Mouse (Mus musculus): ENCODE measurements around the gene Gm7137. TPM values are rescaled to one million over a fixed set of nuclear protein-coding genes. Genes with fewer than 3 reads are reported as not detected.
"Not testable (repeated sequence)": the region's sequence is repeated elsewhere in the genome, so short reads cannot be mapped to it uniquely, and the experiment has no call there.

Gene Gm7137
- polyA plus RNA-seq, 1 experiment: not detected

DNA sequence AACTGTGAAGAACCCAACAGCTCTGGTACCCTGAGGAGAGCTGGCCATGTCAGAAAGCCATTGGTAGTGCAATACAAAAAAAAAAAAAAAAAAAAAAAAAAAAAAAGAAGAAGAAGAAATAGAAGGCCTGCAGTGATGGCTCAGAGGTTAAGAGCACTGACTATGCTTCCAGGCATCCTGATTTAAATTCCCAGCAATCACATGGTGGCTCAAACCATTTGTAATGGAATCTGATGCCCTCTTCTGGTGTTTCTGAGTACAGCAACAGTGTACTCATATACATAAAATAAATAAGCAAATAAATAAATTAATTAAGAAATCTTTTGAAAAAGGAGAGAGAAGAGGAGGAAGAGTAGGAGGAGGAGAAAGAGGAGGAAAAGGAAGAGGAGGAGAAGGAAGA lies 34.6 kb downstream of the Gm7137 start:
- no peak overlapping the region for H3K4me3 ChIP-seq (ENCODE audit: insufficient read depth, poor library complexity, severe bottlenecking)

DNA sequence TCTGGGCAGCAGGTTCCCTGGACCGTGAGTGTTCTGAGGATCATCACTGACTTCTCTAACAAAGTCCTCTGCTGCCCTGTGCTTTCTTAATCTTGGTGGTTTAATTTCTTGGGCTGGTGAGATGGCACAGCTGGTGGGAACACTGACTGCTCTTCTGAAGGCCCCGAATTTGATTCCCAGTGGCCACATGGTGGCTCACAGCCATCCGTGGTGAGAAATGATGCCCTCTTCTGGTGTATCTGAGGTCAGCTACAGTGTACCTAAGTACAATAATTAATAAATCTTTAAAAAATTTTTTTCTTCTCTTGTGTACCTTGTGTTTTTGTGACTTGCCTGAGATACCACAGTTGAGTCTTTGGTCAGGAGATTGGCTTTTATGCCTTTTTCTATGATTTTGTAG lies 35.7 kb downstream of the Gm7137 start:
- H3ac ChIP-seq (ENCODE audit: control insufficient read depth, insufficient read length, low read depth); H3K79me2 ChIP-seq (ENCODE audit: control insufficient read depth, insufficient read depth); H3K4me3 ChIP-seq (ENCODE audit: insufficient read depth, poor library complexity, severe bottlenecking); H3K27me3 ChIP-seq (ENCODE audit: control insufficient read depth, insufficient read depth, insufficient read length); H3K36me3 ChIP-seq (ENCODE audit: control insufficient read depth, insufficient read depth); H3K79me3 ChIP-seq (ENCODE audit: low read depth): not testable (repeated sequence)

More for the DNA sequence above, 34.6 kb downstream of the Gm7137 start:
- H3K36me3 ChIP-seq (ENCODE audit: control insufficient read depth, insufficient read depth): no peaks in the 10 kb centered on the region
- H3K79me3 ChIP-seq (ENCODE audit: low read depth): no peaks in the 10 kb centered on the region
- no peak overlapping the region for H3ac ChIP-seq (ENCODE audit: control insufficient read depth, insufficient read length, low read depth)
- no peaks in the 10 kb centered on the region for H3K79me2 ChIP-seq (ENCODE audit: control insufficient read depth, insufficient read depth)
- H3K27me3 ChIP-seq (ENCODE audit: control insufficient read depth, insufficient read depth, insufficient read length): no peaks in the 10 kb centered on the region
- TF ChIP-seq MYOD1 (IDR thresholded peaks at IDR 0.05; ENCODE audit: control insufficient read depth, insufficient read length, low read depth) (no peak), CEBPB (IDR thresholded peaks at IDR 0.05; ENCODE audit: low read depth) (no peak), USF1 (IDR thresholded peaks at IDR 0.05; ENCODE audit: low read depth) (no peak), FOSL1 (IDR thresholded peaks at IDR 0.05; ENCODE audit: insufficient read depth, low read length, poor library complexity, severe bottlenecking) (no peak), CTCF (IDR thresholded peaks at IDR 0.05; ENCODE audit: control insufficient read depth, insufficient read depth, insufficient read length) (no peak), MAX (IDR thresholded peaks at IDR 0.05) (no peak)

DNA sequence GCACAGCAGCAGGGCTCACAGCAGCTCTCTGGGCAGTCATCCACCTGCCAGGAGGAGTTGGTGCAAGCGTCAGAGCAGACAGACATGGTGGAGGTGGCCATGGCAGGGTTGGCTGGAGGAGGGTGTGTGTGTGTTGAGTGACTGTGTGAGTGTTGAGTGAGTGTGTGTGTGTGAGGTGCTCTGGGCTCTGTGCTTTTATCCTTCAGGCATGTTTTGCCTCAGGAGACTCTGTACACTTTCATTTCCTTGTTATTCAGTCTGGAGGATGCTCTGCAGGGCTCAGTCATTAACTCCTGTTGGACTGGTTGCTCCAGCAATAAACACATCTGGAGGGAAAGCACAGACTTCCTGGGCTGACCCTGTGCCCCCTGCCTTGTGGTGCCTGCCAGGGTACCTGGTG lies 36.7 kb downstream of the Gm7137 start, which contains the start of gene Gm9736:
Gm9736 (minus strand) TSS at position 101 of the 400 bp plus-strand sequence.
- H3K79me2 ChIP-seq (ENCODE audit: control insufficient read depth, insufficient read depth); H3ac ChIP-seq (ENCODE audit: control insufficient read depth, insufficient read length, low read depth); H3K79me3 ChIP-seq (ENCODE audit: low read depth); H3K36me3 ChIP-seq (ENCODE audit: control insufficient read depth, insufficient read depth); H3K27me3 ChIP-seq (ENCODE audit: control insufficient read depth, insufficient read depth, insufficient read length); H3K4me3 ChIP-seq (ENCODE audit: insufficient read depth, poor library complexity, severe bottlenecking): not testable (repeated sequence)

DNA sequence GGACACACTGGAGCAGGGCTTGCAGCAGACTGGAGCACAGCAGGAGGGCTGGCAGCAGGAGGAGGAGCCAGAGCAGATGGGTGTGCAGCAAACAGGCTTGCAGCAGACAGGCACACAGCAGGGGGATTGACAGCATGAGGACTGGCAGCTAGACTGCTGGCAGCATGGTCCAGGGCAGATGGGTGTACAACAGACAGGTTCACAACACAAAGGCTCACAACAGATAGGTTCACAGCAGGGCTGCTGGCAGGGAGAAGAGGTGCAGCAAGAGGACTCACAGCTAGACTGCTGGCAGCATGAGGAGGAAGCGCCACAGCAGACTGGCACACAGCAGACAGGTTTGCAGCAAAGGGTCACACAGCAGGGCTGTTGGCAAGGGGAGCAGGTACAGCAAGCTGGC lies 37.3 kb downstream of the Gm7137 start:
- not testable (repeated sequence) for H3ac ChIP-seq (ENCODE audit: control insufficient read depth, insufficient read length, low read depth); H3K27me3 ChIP-seq (ENCODE audit: control insufficient read depth, insufficient read depth, insufficient read length); H3K4me3 ChIP-seq (ENCODE audit: insufficient read depth, poor library complexity, severe bottlenecking); H3K79me2 ChIP-seq (ENCODE audit: control insufficient read depth, insufficient read depth); H3K36me3 ChIP-seq (ENCODE audit: control insufficient read depth, insufficient read depth); H3K79me3 ChIP-seq (ENCODE audit: low read depth)

DNA sequence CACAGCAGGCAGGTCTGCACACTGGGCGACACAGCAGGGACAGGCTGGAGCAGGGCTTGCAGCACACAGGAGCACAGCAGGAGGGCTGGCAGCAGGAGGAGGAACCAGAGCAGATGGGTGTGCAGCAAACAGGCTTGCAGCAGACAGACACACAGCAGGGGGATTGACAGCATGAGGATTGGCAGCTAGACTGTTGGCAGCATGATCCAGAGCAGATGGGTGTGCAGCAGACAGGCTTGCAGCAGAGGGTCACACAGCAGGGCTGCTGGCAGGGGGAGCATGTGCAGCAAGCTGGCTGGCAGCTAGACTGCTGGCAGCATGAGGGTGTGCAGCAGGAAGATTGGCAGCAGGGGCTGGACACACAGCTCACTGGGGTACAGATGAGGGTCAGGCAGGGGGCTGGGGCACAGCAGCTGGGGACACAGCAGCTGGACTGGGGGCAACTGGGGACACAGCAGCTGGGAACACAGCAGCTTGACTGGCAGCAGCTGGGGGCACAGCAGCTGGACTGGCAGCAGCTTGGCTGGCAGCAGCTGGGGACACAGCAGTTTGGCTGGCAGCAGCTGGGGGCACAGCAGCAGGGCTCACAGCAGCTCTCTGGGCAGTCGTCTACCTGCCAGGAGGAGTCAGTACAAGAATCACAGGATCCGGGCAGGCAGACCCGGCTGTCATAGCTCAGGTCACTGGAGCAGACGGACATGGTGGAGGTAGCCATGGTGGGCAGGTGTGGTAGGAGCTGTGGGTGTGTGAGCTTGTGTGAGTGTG lies 45.9 kb downstream of the Gm7137 start, which contains the start of gene Gm18596:
Gm18596 (minus strand) TSS at position 715 of the 765 bp plus-strand sequence.
- H3K36me3 ChIP-seq (ENCODE audit: control insufficient read depth, insufficient read depth); H3K79me3 ChIP-seq (ENCODE audit: low read depth); H3K79me2 ChIP-seq (ENCODE audit: control insufficient read depth, insufficient read depth); H3ac ChIP-seq (ENCODE audit: control insufficient read depth, insufficient read length, low read depth); H3K4me3 ChIP-seq (ENCODE audit: insufficient read depth, poor library complexity, severe bottlenecking): not testable (repeated sequence)
- peaks cover 25% of the 10 kb centered on the region for H3K27me3 ChIP-seq (ENCODE audit: control insufficient read depth, insufficient read depth, insufficient read length)

DNA sequence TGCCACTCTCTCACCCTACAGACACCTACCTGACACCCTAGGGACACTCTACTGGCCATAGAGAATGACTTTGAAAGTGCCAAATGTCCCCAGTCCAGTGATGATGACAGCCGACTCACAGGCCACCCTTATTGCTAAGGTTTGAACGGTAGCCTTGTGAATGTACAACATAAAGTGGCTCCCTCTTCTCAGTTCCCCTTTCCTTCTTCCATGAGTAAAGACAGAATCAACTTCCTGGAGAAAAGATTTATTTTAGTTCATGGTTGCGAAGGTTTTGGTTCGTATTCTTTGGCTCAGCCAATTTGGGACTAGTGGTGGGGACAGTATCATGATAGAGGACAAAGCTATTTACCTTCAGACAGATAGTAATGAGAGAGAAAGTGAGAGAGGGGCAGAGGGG lies 49.1 kb downstream of the Gm7137 start:
- H3K27me3 ChIP-seq (ENCODE audit: control insufficient read depth, insufficient read depth, insufficient read length): peaks cover 24% of the 10 kb centered on the region
- TF ChIP-seq CEBPB (IDR thresholded peaks at IDR 0.05; ENCODE audit: low read depth): no peak
- TF ChIP-seq FOSL1 (IDR thresholded peaks at IDR 0.05; ENCODE audit: insufficient read depth, low read length, poor library complexity, severe bottlenecking): no peak
- no peak for TF ChIP-seq USF1 (IDR thresholded peaks at IDR 0.05; ENCODE audit: low read depth)
- TF ChIP-seq CTCF (IDR thresholded peaks at IDR 0.05; ENCODE audit: control insufficient read depth, insufficient read depth, insufficient read length): no peak
- TF ChIP-seq MYOD1 (IDR thresholded peaks at IDR 0.05; ENCODE audit: control insufficient read depth, insufficient read length, low read depth): no peak
- TF ChIP-seq MYOG (IDR thresholded peaks at IDR 0.05; ENCODE audit: control insufficient read depth, extremely low read depth, insufficient read length): no peak
- no peak for TF ChIP-seq MAX (IDR thresholded peaks at IDR 0.05)
- no peaks in the 10 kb centered on the region for H3K36me3 ChIP-seq (ENCODE audit: control insufficient read depth, insufficient read depth)
- H3K79me2 ChIP-seq (ENCODE audit: control insufficient read depth, insufficient read depth): no peaks in the 10 kb centered on the region
- no peaks in the 10 kb centered on the region for H3K79me3 ChIP-seq (ENCODE audit: low read depth)
- H3ac ChIP-seq (ENCODE audit: control insufficient read depth, insufficient read length, low read depth): no peak overlapping the region
- H3K4me3 ChIP-seq (ENCODE audit: insufficient read depth, poor library complexity, severe bottlenecking): no peak overlapping the region

Other genes with a start within 250 kb of the Gm7137 start
- 96.1 TPM for gene Pttg1ip, start 206.5 kb downstream of the Gm7137 start, polyA plus RNA-seq (2012; fragmentation: generic; extraction: Trizol)
- 152 TPM for gene Sumo3, start 182.1 kb downstream of the Gm7137 start, polyA plus RNA-seq (2012; fragmentation: generic; extraction: Trizol)
- 5.1 TPM for gene Gm49325, start 182.0 kb downstream of the Gm7137 start, polyA plus RNA-seq (2012; fragmentation: generic; extraction: Trizol)
- 85.5 TPM for gene Ube2g2, start 165.9 kb downstream of the Gm7137 start, polyA plus RNA-seq (2012; fragmentation: generic; extraction: Trizol)
- not detected for gene Tspear, start 101.6 kb downstream of the Gm7137 start, polyA plus RNA-seq (2012; fragmentation: generic; extraction: Trizol)
- not detected for gene Gm19402, start 97.4 kb downstream of the Gm7137 start, polyA plus RNA-seq (2012; fragmentation: generic; extraction: Trizol)
- gene Gm9508, start 91.0 kb downstream of the Gm7137 start, polyA plus RNA-seq (2012; fragmentation: generic; extraction: Trizol): not detected
- gene Gm10272, start 81.6 kb downstream of the Gm7137 start, polyA plus RNA-seq (2012; fragmentation: generic; extraction: Trizol): not detected
- not detected for gene Gm10024, start 76.7 kb downstream of the Gm7137 start, polyA plus RNA-seq (2012; fragmentation: generic; extraction: Trizol)
- gene Gm10142, start 72.4 kb downstream of the Gm7137 start, polyA plus RNA-seq (2012; fragmentation: generic; extraction: Trizol): not detected
- not detected for gene Krtap12-1, start 67.6 kb downstream of the Gm7137 start, polyA plus RNA-seq (2012; fragmentation: generic; extraction: Trizol)
- not detected for gene Gm10100, start 61.7 kb downstream of the Gm7137 start, polyA plus RNA-seq (2012; fragmentation: generic; extraction: Trizol)
- gene Gm18596, start 45.6 kb downstream of the Gm7137 start, polyA plus RNA-seq (2012; fragmentation: generic; extraction: Trizol): not detected
- gene Gm9736, start 36.8 kb downstream of the Gm7137 start, polyA plus RNA-seq (2012; fragmentation: generic; extraction: Trizol): not detected
- not detected for gene Gm3233, start 28.5 kb downstream of the Gm7137 start, polyA plus RNA-seq (2012; fragmentation: generic; extraction: Trizol)
- gene Gm3238, start 16.9 kb downstream of the Gm7137 start, polyA plus RNA-seq (2012; fragmentation: generic; extraction: Trizol): not detected
- not detected for gene Gm7138, start 11.3 kb downstream of the Gm7137 start, polyA plus RNA-seq (2012; fragmentation: generic; extraction: Trizol)
- gene Gm3250, start 5.7 kb downstream of the Gm7137 start, polyA plus RNA-seq (2012; fragmentation: generic; extraction: Trizol): not detected
- gene Gm9639, start 6.9 kb upstream of the Gm7137 start, polyA plus RNA-seq (2012; fragmentation: generic; extraction: Trizol): not detected
- gene Gm19668, start 10.9 kb upstream of the Gm7137 start, polyA plus RNA-seq (2012; fragmentation: generic; extraction: Trizol): not detected
- not detected for gene Gm9507, start 23.6 kb upstream of the Gm7137 start, polyA plus RNA-seq (2012; fragmentation: generic; extraction: Trizol)
- gene Gm2696, start 26.5 kb upstream of the Gm7137 start, polyA plus RNA-seq (2012; fragmentation: generic; extraction: Trizol): not detected
- not detected for gene Krtap10-4, start 38.9 kb upstream of the Gm7137 start, polyA plus RNA-seq (2012; fragmentation: generic; extraction: Trizol)
- not detected for gene Krtap10-10, start 47.7 kb upstream of the Gm7137 start, polyA plus RNA-seq (2012; fragmentation: generic; extraction: Trizol)
- not detected for gene Gm36176, start 58.6 kb upstream of the Gm7137 start, polyA plus RNA-seq (2012; fragmentation: generic; extraction: Trizol)
- not detected for gene Gm10318, start 64.7 kb upstream of the Gm7137 start, polyA plus RNA-seq (2012; fragmentation: generic; extraction: Trizol)
- not detected for gene Gm3285, start 73.8 kb upstream of the Gm7137 start, polyA plus RNA-seq (2012; fragmentation: generic; extraction: Trizol)
- gene Lrrc3, start 114.3 kb upstream of the Gm7137 start, polyA plus RNA-seq (2012; fragmentation: generic; extraction: Trizol): 0.01 TPM
- gene Trpm2, start 182.4 kb upstream of the Gm7137 start, polyA plus RNA-seq (2012; fragmentation: generic; extraction: Trizol): 0.02 TPM
- gene 1810043G02Rik, start 190.3 kb upstream of the Gm7137 start, polyA plus RNA-seq (2012; fragmentation: generic; extraction: Trizol): 14.6 TPM
- gene Pfkl, start 221.9 kb upstream of the Gm7137 start, polyA plus RNA-seq (2012; fragmentation: generic; extraction: Trizol): 45.2 TPM

Data from C2C12 (cell line).